Mouse (Mus musculus) bone marrow, adult 2 months (tissue): ENCODE results near the gene Mcpt4.
"Not testable (repeated sequence)": the region's sequence is repeated elsewhere in the genome, so short reads cannot be mapped to it uniquely, and the experiment has no call there.

ENCODE experiments used
- CTCF ChIP-seq: fragments of 200-500 bp; IDR thresholded peaks from 2 replicates; pipeline ENCODE4 v1.5.1; 2011; ENCODE audit warnings: low read length, control low read depth; ENCODE audit not compliant: control insufficient read depth, insufficient read depth
- POLR2A ChIP-seq: fragments of 200-500 bp; IDR thresholded peaks from 2 replicates; pipeline ENCODE4 v1.6.1; 2011; ENCODE audit warnings: low read depth, mild to moderate bottlenecking, control low read depth, low read length, borderline replicate concordance; ENCODE audit not compliant: control insufficient read depth

GRCm38 (mm10) chr14:56062213-56062612 is at the start of gene Mcpt4:
- not testable (repeated sequence) for TF ChIP-seq CTCF, POLR2A
